Mouse (Mus musculus) c-Kit-positive CD71-positive TER-119-negative erythroid progenitor cells, embryonic 14.5 days (primary cell): ENCODE measurements around the gene Ankrd11.
"Not testable (repeated sequence)": the region's sequence is repeated elsewhere in the genome, so short reads cannot be mapped to it uniquely, and the experiment has no call there.

Source experiments
- DNase-seq: peaks from one replicate; pipeline ENCODE4 v3.0.0-alpha.2; 2013; ENCODE audit warnings: low read depth

The Ankrd11 gene

GRCm38 (mm10) chr8:123039376-123040109 is 2.5 kb downstream of the Ankrd11 start:
- DNase-seq: no peak

GRCm38 (mm10) chr8:123038351-123038750 is 3.7 kb downstream of the Ankrd11 start:
- DNase-seq: no peak

GRCm38 (mm10) chr8:123037487-123037886 is 4.6 kb downstream of the Ankrd11 start:
- no peak for DNase-seq

GRCm38 (mm10) chr8:123036956-123037355 is 5.1 kb downstream of the Ankrd11 start:
- DNase-seq: no peak

GRCm38 (mm10) chr8:123034171-123034570 is 7.9 kb downstream of the Ankrd11 start:
- DNase-seq: no peak

- DNase-seq: no peak
Measured at GRCm38 (mm10) chr8:123033431-123033830, 8.6 kb downstream of the Ankrd11 start.

- DNase-seq: no peak
Measured at GRCm38 (mm10) chr8:123032730-123033129, 9.3 kb downstream of the Ankrd11 start.

- no peak for DNase-seq
Measured at GRCm38 (mm10) chr8:123031321-123031978, 10.6 kb downstream of the Ankrd11 start.

- not testable (repeated sequence) for DNase-seq
Measured at GRCm38 (mm10) chr8:123030091-123030490, 12.0 kb downstream of the Ankrd11 start.

GRCm38 (mm10) chr8:123027786-123028185 is 14.3 kb downstream of the Ankrd11 start:
- DNase-seq: no peak

- DNase-seq: no peak
Measured at GRCm38 (mm10) chr8:123025951-123026351, 16.1 kb downstream of the Ankrd11 start.

- DNase-seq: no peak
Measured at GRCm38 (mm10) chr8:123024226-123024625, 17.9 kb downstream of the Ankrd11 start.

- no peak for DNase-seq
Measured at GRCm38 (mm10) chr8:123022727-123023126, 19.4 kb downstream of the Ankrd11 start.

- DNase-seq: no peak
Measured at GRCm38 (mm10) chr8:123021259-123021658, 20.8 kb downstream of the Ankrd11 start.

- no peak for DNase-seq
Measured at GRCm38 (mm10) chr8:123020859-123021258, 21.2 kb downstream of the Ankrd11 start.

GRCm38 (mm10) chr8:123020084-123020483 is 22.0 kb downstream of the Ankrd11 start:
- DNase-seq: no peak

- DNase-seq: no peak
Measured at GRCm38 (mm10) chr8:123018484-123019164, 23.5 kb downstream of the Ankrd11 start.

- DNase-seq: no peak
Measured at GRCm38 (mm10) chr8:123017143-123017542, 24.9 kb downstream of the Ankrd11 start.

GRCm38 (mm10) chr8:123015074-123015473 is 27.0 kb downstream of the Ankrd11 start:
- DNase-seq: no peak

GRCm38 (mm10) chr8:123014429-123014828 is 27.6 kb downstream of the Ankrd11 start:
- no peak for DNase-seq

- DNase-seq: no peak
Measured at GRCm38 (mm10) chr8:123011321-123011720, 30.8 kb downstream of the Ankrd11 start.

- no peak for DNase-seq
Measured at GRCm38 (mm10) chr8:123005805-123006204, 36.3 kb downstream of the Ankrd11 start.

GRCm38 (mm10) chr8:123005328-123005727 is 36.7 kb downstream of the Ankrd11 start:
- DNase-seq: no peak
